Mouse (Mus musculus) heart, embryonic 10.5 days (tissue): ENCODE measurements at regions not wholly inside any gene's neighbourhood (a gene's known extent, or its start where the extent isn't known, plus 50 kb on each side); places are given as distances from the start of the nearest gene placed in this dataset.
A peak's percentile ranks its signal among the peaks of the same experiment; 100 is the strongest.
"Not testable (repeated sequence)": the region's sequence is repeated elsewhere in the genome, so short reads cannot be mapped to it uniquely, and the experiment has no call there.

Experiments used
- DNase-seq: peaks from one replicate; pipeline ENCODE4 v3.0.0-alpha.2; 2017; ENCODE audit warnings: low spot score
- H3K27ac ChIP-seq: fragments of 300-500 bp; sonication (generic); 2 replicates; pipeline ENCODE4 v1.5.1; 2016; ENCODE audit warnings: mild to moderate bottlenecking
- H3K27me3 ChIP-seq: fragments of 300-500 bp; sonication (generic); 2 replicates; pipeline ENCODE4 v1.6.1; 2016; ENCODE audit warnings: mild to moderate bottlenecking; ENCODE audit not compliant: poor library complexity, insufficient read depth, severe bottlenecking
- H3K36me3 ChIP-seq: fragments of 300-500 bp; sonication (generic); 2 replicates; pipeline ENCODE4 v1.6.1; 2016; ENCODE audit warnings: mild to moderate bottlenecking, moderate library complexity
- H3K4me1 ChIP-seq: fragments of 300-500 bp; sonication (generic); 2 replicates; pipeline ENCODE4 v1.6.1; 2016; ENCODE audit warnings: mild to moderate bottlenecking
- H3K4me3 ChIP-seq: fragments of 300-500 bp; sonication (generic); 2 replicates; pipeline ENCODE4 v1.5.1; 2016; ENCODE audit warnings: mild to moderate bottlenecking, moderate library complexity
- H3K9me3 ChIP-seq: fragments of 300-500 bp; sonication (generic); 2 replicates; pipeline ENCODE4 v1.6.1; 2016; ENCODE audit warnings: mild to moderate bottlenecking, moderate library complexity
- WGBS: fragments of 180-500 bp; shearing (Covaris S2); methylation state at CpG from one replicate; pipeline ENCODE4 v1.1.7; 2016; 5-methylcytosine and 5-hydroxymethylcytosine counted together

DNA sequence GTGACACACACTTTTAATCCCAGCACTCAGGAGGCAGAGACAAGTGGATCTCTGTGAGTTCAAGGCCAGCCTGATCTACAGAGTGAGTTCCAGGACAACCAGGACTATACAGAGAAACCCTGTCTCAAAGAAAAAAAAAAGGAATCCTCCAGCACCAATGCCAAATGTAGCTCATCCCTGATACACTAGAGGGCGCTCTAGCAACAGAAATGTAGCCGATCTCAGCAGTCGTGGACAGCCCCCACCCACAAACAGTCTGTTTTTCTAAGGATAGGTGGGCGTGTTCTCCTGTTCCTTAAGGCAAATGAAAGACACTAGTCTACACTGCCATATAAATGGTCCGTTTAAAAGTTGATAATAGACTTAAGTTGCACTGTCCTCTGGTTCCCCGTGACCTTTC, 2447.9 kb upstream of the Gm8797 start:
- not testable (repeated sequence) for H3K27ac ChIP-seq, H3K36me3 ChIP-seq, H3K4me1 ChIP-seq, H3K4me3 ChIP-seq, H3K27me3 ChIP-seq, DNase-seq
- 32% methylated on average over 6 of the region's 6 CpGs for WGBS
- peaks cover 27% of the 10 kb centered on the region for H3K9me3 ChIP-seq

DNA sequence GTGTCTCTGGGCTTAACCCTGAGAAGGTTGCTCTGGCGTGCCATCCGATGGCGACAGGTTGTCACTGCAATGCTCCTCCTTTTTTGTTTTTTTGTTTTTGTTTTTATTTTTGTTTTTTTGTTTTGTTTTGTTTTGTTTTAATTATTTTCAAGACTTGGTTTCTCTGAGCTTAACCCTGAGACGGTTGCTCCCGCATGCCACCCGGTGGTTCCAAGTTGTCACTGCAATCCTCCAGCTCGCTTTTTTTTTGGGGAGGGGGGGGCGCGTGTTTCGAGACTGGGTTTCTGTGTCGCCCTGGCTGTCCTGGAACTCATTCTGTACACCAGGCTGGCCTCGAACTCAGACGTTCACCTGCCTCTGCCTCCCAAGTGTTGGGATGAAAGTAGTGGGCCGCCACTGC, 2442.1 kb upstream of the Gm8797 start:
- Histone ChIP-seq H3K4me1 (no peaks in the 10 kb centered on the region), H3K4me3 (peak overlapping the region; percentile 15; the same call in 1 of the 2 replicates), H3K27me3 (no peaks in the 10 kb centered on the region), H3K9me3 (peaks cover 19% of the 10 kb centered on the region), H3K27ac (no peak overlapping the region), H3K36me3 (no peaks in the 10 kb centered on the region)
- DNase-seq = no peak
- 56% methylated on average over 14 of the region's 14 CpGs for WGBS

GRCm38 (mm10) chr3:3308996-3309395, 2441.6 kb upstream of the Gm8797 start:
- no peak for DNase-seq
- WGBS = 50% methylated on average over 18 of the region's 18 CpGs
- H3K4me3 ChIP-seq = peak overlapping the region; percentile 15; the same call in 1 of the 2 replicates

DNA sequence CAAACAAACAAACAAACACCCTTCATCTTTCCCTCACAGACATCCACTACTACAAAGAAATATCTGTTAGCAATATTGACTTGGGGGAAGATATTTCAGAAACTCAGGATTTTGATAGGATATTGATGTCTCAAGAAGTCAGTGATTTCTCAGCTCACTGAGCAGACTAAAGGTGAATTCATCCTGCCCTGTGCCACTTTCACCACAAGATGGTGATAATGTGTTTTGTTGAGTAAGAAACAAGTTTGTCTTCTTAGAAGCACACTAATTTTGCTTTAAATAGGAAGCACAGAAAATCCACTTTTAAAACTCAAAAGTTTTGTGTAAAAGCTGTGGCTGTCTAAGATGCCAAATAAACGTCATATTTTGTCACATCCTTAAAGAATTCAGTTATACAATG, 2439.8 kb upstream of the Gm8797 start:
- H3K27ac ChIP-seq = no peak overlapping the region
- H3K36me3 ChIP-seq = no peaks in the 10 kb centered on the region
- no peak overlapping the region for H3K4me3 ChIP-seq
- 29% methylated on average over 1 of the region's 1 CpGs for WGBS
- H3K9me3 ChIP-seq = peaks cover 19% of the 10 kb centered on the region
- H3K27me3 ChIP-seq = no peaks in the 10 kb centered on the region
- no peak for DNase-seq
- no peaks in the 10 kb centered on the region for H3K4me1 ChIP-seq

More at GRCm38 (mm10) chr3:3308996-3309395, 2441.6 kb upstream of the Gm8797 start:
- Histone ChIP-seq H3K36me3 (no peaks in the 10 kb centered on the region), H3K4me1 (no peaks in the 10 kb centered on the region), H3K27me3 (no peaks in the 10 kb centered on the region), H3K27ac (no peak overlapping the region), H3K9me3 (peaks cover 19% of the 10 kb centered on the region)

GRCm38 (mm10) chr3:3349634-3350033, 2401.0 kb upstream of the Gm8797 start:
- Histone ChIP-seq H3K27ac (no peak overlapping the region), H3K4me1 (no peaks in the 10 kb centered on the region), H3K27me3 (no peaks in the 10 kb centered on the region), H3K36me3 (no peaks in the 10 kb centered on the region), H3K4me3 (no peak overlapping the region), H3K9me3 (peaks cover 12% of the 10 kb centered on the region)
- 36% methylated on average over 5 of the region's 5 CpGs for WGBS
- DNase-seq = no peak

DNA sequence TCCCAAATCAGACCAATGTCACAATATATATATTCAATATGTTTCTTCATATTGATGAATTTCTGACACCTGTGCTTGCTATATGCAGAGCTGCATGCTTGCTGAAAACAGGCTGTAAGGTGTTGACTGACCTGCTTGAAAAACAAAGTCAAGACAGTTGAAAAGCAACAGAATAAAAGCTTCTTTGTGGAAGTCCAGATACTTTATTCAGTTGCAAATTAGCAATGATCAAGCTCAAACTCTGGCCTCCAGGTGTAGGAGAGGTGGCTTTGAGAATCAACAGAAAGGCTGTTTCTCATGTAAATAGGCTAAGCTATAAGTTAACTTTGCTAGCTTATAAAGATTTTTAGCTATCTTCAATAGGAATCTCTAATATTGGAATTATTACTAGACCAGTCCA, 2379.7 kb upstream of the Gm8797 start:
- not testable (repeated sequence) for H3K27me3 ChIP-seq, H3K4me3 ChIP-seq, DNase-seq, H3K27ac ChIP-seq, H3K36me3 ChIP-seq, H3K4me1 ChIP-seq, H3K9me3 ChIP-seq

- Histone ChIP-seq H3K9me3 (no peaks in the 10 kb centered on the region), H3K4me3 (no peak overlapping the region), H3K27ac (no peak overlapping the region), H3K27me3 (no peaks in the 10 kb centered on the region), H3K36me3 (no peaks in the 10 kb centered on the region), H3K4me1 (no peaks in the 10 kb centered on the region)
- no peak for DNase-seq
- WGBS = 50% methylated on average over 3 of the region's 3 CpGs
These were observed 2362.4 kb upstream of the Gm8797 start for GRCm38 (mm10) chr3:3388056-3388770.
